Mouse (Mus musculus): ENCODE measurements around the gene Tada2a.

DNA sequence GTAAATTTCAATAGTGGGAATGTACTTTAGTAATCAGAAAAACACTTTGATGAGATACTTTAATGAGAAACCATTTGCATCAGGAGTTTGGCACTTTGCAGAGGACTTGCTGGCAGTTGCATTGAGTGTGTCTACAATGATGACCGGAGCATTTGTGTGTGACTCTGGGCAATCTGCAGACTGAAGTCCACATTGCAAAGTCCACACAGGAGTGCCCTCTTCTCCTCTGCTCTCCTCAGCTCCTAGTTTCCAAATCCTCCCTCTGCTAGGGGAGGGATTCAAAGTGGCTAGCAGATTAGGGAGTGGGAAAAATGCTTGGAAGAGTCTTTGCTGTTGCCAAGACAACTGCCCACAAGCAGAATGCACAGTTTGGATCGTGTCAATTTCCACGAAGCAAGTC is 16.7 kb upstream of the Tada2a start:
- TF ChIP-seq HCFC1 (IDR thresholded peaks at IDR 0.05; ENCODE audit: borderline replicate concordance, insufficient read depth, low read length) (no peak), ZNF384 (IDR thresholded peaks at IDR 0.05; ENCODE audit: low read depth, low read length) (no peak), ZC3H11A (IDR thresholded peaks at IDR 0.05; ENCODE audit: borderline replicate concordance, low read depth, low read length) (no peak), MAFK (IDR thresholded peaks at IDR 0.05; ENCODE audit: insufficient read depth, low read depth, low read length) (no peak)

Data from ES-E14 (cell line).